Mouse (Mus musculus) small intestine, adult 2 months (tissue): ENCODE measurements around the gene Strip1. TPM values are rescaled to one million over a fixed set of nuclear protein-coding genes. Genes with fewer than 3 reads are reported as not detected.
A peak's percentile ranks its signal among the peaks of the same experiment; 100 is the strongest.

Experiments
- H3K27ac ChIP-seq: fragments of 200-500 bp; 2 replicates; pipeline ENCODE4 v1.5.1; 2012; ENCODE audit warnings: low read depth, low read length, control low read depth, inconsistent platforms; ENCODE audit not compliant: insufficient read depth
- H3K27me3 ChIP-seq: fragments of 200-500 bp; 2 replicates; pipeline ENCODE4 v1.6.1; 2012; ENCODE audit warnings: mild to moderate bottlenecking, moderate library complexity, low read length, inconsistent platforms; ENCODE audit not compliant: control insufficient read depth, insufficient read depth
- H3K36me3 ChIP-seq: fragments of 200-500 bp; 2 replicates; pipeline ENCODE4 v1.6.1; 2012; ENCODE audit warnings: mild to moderate bottlenecking, low read length, control low read depth, inconsistent platforms; ENCODE audit not compliant: control insufficient read depth, insufficient read depth
- H3K4me1 ChIP-seq: fragments of 200-500 bp; 2 replicates; pipeline ENCODE4 v1.6.1; 2012; ENCODE audit warnings: low read length, inconsistent platforms, mixed read lengths; ENCODE audit not compliant: control insufficient read depth, insufficient read depth, insufficient read length
- H3K4me3 ChIP-seq: fragments of 200-500 bp; 2 replicates; pipeline ENCODE4 v1.5.1; 2012; ENCODE audit warnings: low read depth, mild to moderate bottlenecking, control low read depth, inconsistent platforms, low read length, moderate library complexity
- CTCF ChIP-seq: fragments of 200-500 bp; IDR thresholded peaks from 2 replicates; pipeline ENCODE4 v1.5.1; 2012; ENCODE audit warnings: low read depth, mild to moderate bottlenecking, control low read depth, inconsistent platforms, low read length, moderate library complexity, mixed read lengths; ENCODE audit not compliant: insufficient replicate concordance, insufficient read length; ENCODE audit errors: extremely low read depth
- POLR2A ChIP-seq: fragments of 200-500 bp; IDR thresholded peaks from 2 replicates; pipeline ENCODE4 v1.6.1; 2012; ENCODE audit warnings: low read depth, mild to moderate bottlenecking, control low read depth, inconsistent platforms, low read length, moderate library complexity
- WGBS: fragments of 180-500 bp; shearing (Covaris S2); methylation state at CpG from one replicate; pipeline ENCODE4 v1.1.7; 2018; 5-methylcytosine and 5-hydroxymethylcytosine counted together
- polyA plus RNA-seq: library from polyadenylated mRNA; depleted of rRNA; stranded (reverse); fragments of >200 nt; gene quantifications from 2 replicates; pipeline ENCODE4 v1.2.3, GENCODE M21; 2012

Gene Strip1
- polyA plus RNA-seq, 1 experiment, result 46.9 TPM

DNA sequence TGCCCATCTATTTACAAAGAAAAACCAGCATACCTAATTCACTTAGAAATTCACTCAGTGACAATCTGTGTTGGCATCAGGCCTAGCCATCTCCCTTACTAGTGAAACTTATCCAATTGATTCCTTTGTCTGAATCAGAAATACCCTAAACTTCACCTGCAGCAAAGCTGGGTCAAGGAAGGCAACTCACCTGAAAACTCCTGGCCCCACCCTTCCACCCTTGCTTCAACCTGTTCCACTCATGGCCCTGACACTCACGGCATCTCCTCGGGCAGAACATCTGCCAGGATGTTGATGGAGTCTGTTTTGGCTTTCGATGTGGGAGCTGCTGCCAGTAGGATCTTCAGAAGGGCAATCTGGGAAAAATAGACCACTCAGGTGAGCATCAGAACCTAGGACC, 13.7 kb downstream of the Strip1 start:
- 72% methylated on average over 3 of the region's 3 CpGs for WGBS
- no peak overlapping the region for H3K4me3 ChIP-seq
- H3K27ac ChIP-seq, result no peak overlapping the region
- no peak for TF ChIP-seq CTCF
- H3K4me1 ChIP-seq, result no peaks in the 10 kb centered on the region
- no peaks in the 10 kb centered on the region for H3K27me3 ChIP-seq
- peaks cover 86% of the 10 kb centered on the region for H3K36me3 ChIP-seq

DNA sequence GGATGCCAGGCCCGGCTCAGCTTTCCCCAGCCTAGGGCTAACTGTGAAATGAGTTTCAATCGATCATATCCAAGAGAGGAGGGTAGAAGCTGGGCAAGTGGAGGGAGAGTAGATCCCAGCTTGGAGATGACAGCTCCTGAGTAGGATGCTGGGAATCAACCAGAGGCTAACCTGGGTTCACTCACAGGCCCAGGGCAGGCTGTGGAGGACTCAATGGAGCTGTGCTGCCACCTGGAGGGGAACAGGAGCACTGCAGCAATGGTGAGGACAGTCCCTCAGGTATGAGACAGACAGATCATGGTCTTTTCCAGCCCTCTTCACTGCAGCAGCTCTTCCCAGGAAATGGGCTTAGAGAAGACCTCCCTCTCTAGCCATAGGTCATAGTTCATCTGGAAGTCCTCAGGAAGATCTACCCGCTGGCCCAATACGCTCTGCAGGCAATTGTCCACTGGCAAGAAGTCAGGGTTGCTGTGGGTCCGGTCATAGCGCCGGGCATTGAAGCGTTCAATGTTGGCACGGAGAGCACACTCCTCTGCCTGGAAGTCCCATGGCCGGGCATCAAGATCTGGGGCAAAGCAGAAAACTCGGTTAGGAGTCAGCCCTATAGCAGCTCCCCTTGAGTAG, 18.5 kb downstream of the Strip1 start:
- Histone ChIP-seq H3K36me3 (peaks cover 58% of the 10 kb centered on the region), H3K27ac (no peak overlapping the region), H3K4me3 (no peak overlapping the region), H3K4me1 (peaks cover 10% of the 10 kb centered on the region; the same call in 1 of the 2 replicates), H3K27me3 (no peaks in the 10 kb centered on the region)
- 89% methylated on average over 11 of the region's 11 CpGs for WGBS
- TF ChIP-seq CTCF (peak; percentile 86), POLR2A (no peak)

DNA sequence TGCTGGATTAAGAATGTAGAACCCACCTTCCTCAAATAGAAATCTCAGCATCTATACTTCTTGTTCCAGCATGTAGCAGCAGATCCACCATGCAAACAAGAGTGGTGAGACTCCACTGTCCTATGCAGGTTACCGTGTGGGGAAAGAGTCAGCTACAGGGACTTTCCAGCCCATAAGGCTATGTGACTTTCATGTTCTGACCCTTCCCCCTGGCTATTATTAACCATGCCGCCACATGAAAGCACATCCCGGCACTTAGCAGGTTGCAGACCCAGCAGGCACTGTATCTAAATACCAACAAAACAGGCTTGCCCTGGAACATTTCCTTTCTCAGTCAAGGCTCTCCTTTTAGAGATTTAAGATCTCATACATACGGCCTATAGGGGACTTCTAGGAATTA, 20.1 kb downstream of the Strip1 start:
- Histone ChIP-seq H3K27me3 (no peaks in the 10 kb centered on the region), H3K4me1 (peaks cover 11% of the 10 kb centered on the region; the same call in 1 of the 2 replicates), H3K36me3 (peaks cover 43% of the 10 kb centered on the region), H3K4me3 (no peak overlapping the region), H3K27ac (no peak overlapping the region)
- TF ChIP-seq CTCF (no peak), POLR2A (no peak)
- 86% methylated on average over 4 of the region's 4 CpGs for WGBS

DNA sequence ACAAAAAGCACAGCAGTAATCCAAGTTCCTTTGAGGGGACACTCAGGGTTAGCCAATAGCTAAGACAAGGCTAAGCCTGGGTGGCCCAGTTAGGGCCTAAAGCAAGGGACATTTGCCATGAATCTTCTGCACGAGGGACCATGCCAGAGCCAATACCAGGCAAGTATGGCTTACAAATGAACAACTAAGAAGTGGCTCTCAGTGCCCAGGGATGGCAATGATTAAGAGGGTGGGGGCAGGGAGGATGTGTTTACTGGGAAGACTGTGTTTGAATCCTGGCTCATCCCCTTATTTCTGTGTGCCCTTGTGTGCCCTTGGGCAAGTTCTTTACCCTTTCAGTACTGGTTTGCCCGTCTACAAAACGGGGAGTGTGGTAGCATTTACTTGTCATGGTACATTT, 22.1 kb downstream of the Strip1 start:
- WGBS, result 68% methylated on average over 3 of the region's 3 CpGs
- Histone ChIP-seq H3K27ac (no peak overlapping the region), H3K36me3 (peaks cover 22% of the 10 kb centered on the region), H3K27me3 (no peaks in the 10 kb centered on the region), H3K4me3 (no peak overlapping the region), H3K4me1 (peaks cover 11% of the 10 kb centered on the region; the same call in 1 of the 2 replicates)
- TF ChIP-seq POLR2A, result no peak
- no peak for TF ChIP-seq CTCF

DNA sequence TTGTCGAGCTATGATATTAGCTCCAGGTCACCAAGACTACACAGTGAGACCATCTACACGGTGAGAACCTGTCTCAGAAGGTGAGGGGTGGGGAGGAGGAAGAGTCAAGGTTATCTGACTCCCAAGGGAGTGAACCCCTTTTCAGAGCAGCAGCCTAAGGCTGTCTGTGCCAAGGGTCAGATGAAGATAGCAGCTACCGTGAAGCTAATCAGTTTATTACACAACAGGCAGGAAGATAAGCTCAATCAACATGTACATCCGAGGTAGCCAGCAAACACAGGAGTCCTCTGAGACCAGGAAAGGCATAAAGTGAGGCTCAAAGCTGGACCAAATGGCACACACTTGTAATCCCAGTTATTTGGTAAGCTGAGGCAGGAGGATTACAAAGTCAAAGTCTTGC, 22.7 kb downstream of the Strip1 start:
- TF ChIP-seq POLR2A, result no peak
- TF ChIP-seq CTCF, result no peak
- no peaks in the 10 kb centered on the region for H3K27me3 ChIP-seq
- peaks cover 18% of the 10 kb centered on the region for H3K36me3 ChIP-seq
- WGBS, result 11% methylated on average over 4 of the region's 4 CpGs
- H3K4me3 ChIP-seq, result no peak overlapping the region
- no peak overlapping the region for H3K27ac ChIP-seq
- peaks cover 11% of the 10 kb centered on the region; the same call in 1 of the 2 replicates for H3K4me1 ChIP-seq

DNA sequence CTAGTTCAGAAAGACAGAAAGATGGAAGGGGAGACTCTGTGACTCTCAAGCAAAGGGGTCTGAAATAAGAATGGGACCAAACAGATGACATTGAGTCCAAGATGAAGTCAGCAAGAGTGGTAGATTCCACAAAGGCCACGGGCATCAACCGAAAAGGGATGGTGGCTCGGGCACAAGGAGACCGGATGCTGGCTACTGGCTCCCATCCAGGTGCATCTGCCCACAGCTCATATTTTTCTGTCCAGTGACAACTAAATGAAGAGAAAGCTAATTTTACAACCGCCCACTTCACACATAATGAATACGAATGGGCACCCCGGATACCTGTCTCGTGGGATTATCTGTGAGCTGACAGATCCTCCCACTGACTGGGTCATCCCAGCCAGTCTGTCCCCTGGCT, 24.3 kb downstream of the Strip1 start:
- 91% methylated on average over 8 of the region's 8 CpGs for WGBS
- TF ChIP-seq POLR2A (no peak), CTCF (no peak)
- H3K27me3 ChIP-seq, result no peaks in the 10 kb centered on the region
- H3K27ac ChIP-seq, result no peak overlapping the region
- H3K4me1 ChIP-seq, result peaks cover 11% of the 10 kb centered on the region; the same call in 1 of the 2 replicates
- H3K36me3 ChIP-seq, result peaks cover 5% of the 10 kb centered on the region
- no peak overlapping the region for H3K4me3 ChIP-seq

DNA sequence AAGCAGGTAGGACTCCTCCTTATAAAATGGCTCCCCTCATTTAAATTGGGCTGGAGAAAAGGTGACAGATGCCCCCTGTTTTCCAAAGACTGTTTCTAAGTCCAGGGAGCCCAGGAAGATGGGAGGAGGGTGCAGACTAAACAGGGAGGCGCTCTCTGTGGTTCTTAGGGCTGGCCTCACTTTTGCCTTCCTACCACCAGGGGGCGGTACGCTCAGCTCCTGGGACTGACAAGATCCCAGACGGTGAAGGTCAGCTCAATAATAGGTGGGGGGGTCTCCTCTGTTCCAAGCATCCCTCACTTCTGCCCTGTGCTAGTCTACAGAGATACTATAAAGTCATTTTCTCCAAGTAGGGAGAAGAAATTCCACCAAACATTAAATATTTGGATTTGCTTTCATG, 26.2 kb downstream of the Strip1 start:
- H3K4me1 ChIP-seq, result peaks cover 11% of the 10 kb centered on the region; the same call in 1 of the 2 replicates
- H3K36me3 ChIP-seq, result no peaks in the 10 kb centered on the region
- TF ChIP-seq CTCF, result peak; percentile 94
- TF ChIP-seq POLR2A, result no peak
- no peak overlapping the region for H3K27ac ChIP-seq
- WGBS, result 11% methylated on average over 4 of the region's 4 CpGs
- 0 out of 2 replicates have a peak, but pooled peaks cover under 1% of the 10 kb centered on the region for H3K27me3 ChIP-seq
- no peak overlapping the region for H3K4me3 ChIP-seq

DNA sequence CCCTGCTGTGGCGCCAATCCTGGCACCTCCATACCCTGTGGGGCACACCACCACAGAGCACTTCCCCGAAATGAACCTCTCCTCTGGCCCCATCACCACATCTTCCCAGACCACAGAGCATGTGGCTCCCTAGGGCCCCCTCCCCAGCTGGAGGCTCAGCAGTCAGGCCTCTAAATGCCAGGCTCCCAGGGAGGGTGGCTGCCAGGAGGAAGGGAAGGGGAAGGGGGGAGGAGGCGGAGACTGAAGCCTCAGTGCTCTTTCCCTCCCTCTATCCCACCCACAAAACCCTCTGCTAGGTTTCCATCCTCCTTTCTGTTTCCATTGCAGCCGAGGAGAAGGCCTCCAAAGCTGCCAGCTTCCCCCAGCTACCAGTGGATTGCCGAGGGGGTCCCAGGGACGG, 31.4 kb downstream of the Strip1 start:
- Histone ChIP-seq H3K36me3 (no peaks in the 10 kb centered on the region), H3K4me1 (peaks cover 10% of the 10 kb centered on the region), H3K27me3 (peaks cover 41% of the 10 kb centered on the region), H3K27ac (no peak overlapping the region), H3K4me3 (no peak overlapping the region)
- TF ChIP-seq POLR2A, result no peak
- WGBS, result 61% methylated on average over 6 of the region's 6 CpGs
